Mouse (Mus musculus): ENCODE measurements around the gene Carmil2. TPM values are rescaled to one million over a fixed set of nuclear protein-coding genes. Genes with fewer than 3 reads are reported as not detected.

The Carmil2 gene
- total RNA-seq, 2 experiments from 2014 or later = 2.0 to 2.9 TPM

DNA sequence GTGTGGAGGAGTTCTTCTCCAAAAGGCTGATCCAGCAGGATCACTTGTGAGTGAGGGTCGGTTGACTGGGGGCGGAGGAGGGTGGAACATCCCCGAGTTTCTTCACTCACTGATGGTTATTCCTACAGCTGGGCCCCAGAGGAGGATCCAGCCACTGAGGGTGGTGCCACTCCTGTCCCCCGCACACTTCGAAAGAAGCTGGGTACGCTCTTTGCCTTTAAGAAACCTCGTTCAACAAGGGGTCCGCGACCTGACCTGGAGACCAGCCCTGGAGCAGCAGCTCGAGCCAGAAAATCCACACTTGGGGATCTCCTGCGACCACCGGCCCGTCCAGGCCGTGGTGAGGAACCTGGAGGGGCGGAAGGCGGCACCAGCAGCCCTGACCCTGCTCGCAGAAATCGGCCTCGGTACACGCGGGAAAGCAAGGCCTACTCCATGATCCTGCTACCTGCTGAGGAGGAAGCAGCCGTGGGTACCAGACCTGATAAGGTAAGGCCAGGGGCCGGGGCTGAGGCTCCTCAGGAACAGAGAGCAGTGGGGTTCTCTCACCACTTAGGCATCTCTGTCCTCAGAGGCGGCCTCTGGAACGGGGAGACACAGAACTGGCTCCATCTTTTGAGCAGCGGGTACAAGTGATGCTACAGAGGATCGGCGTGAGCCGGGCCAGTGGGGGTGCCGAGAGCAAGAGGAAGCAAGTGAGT lies 9.2 kb downstream of the Carmil2 start:
- DNase-seq (ENCODE audit: low spot score in 2 of 2) = no peak

DNA sequence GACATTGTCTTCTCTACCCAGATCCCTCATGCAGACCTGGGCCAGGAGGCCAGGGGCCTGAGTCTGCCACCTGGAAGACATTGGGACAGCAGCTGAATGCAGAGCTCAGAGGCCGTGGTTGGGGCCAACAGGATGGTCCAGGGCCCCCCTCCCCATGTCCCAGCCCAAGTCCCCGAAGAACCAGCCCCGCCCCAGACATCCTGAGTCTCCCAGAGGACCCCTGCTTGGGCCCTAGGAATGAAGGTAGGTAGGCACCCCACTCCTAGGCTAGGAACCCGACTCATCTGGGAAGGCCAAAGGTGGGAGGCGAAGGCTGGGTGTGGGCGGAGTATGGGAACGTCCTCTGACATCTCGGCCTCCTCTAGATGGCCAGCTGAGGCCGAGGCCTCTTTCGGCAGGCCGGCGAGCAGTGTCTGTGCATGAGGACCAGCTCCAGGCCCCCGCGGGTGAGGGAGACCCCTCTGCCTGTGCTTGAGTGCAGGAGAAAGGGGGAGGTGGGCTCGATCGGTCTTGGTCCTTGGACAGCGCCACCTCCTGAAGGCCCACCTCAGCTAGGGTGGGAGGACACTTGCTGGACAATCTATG lies 11.2 kb downstream of the Carmil2 start:
- DNase-seq (ENCODE audit: low spot score in 2 of 2) = no peak

GRCm38 (mm10) chr8:105698734-105699133 lies 12.7 kb downstream of the Carmil2 start:
- no peak for DNase-seq (ENCODE audit: low spot score in 2 of 2)

- no peak for DNase-seq (ENCODE audit: low spot score in 2 of 2)
These were observed 13.6 kb downstream of the Carmil2 start for GRCm38 (mm10) chr8:105699488-105700215.

GRCm38 (mm10) chr8:105700566-105700965 lies 14.5 kb downstream of the Carmil2 start:
- no peak for DNase-seq (ENCODE audit: low spot score in 2 of 2)

GRCm38 (mm10) chr8:105700966-105701824 lies 15.1 kb downstream of the Carmil2 start, which contains the start of the genes Acd and Pard6a:
Acd (minus strand) TSS chr8:105701102.
Pard6a (plus strand) TSS chr8:105701148.
- DNase-seq (ENCODE audit: low spot score in 2 of 2) = peak; percentile 98

- no peak for DNase-seq (ENCODE audit: low spot score in 2 of 2)
These were observed 15.9 kb downstream of the Carmil2 start for GRCm38 (mm10) chr8:105702001-105702401.

- no peak for DNase-seq (ENCODE audit: low spot score in 2 of 2)
These were observed 16.8 kb downstream of the Carmil2 start for GRCm38 (mm10) chr8:105702731-105703415.

DNA sequence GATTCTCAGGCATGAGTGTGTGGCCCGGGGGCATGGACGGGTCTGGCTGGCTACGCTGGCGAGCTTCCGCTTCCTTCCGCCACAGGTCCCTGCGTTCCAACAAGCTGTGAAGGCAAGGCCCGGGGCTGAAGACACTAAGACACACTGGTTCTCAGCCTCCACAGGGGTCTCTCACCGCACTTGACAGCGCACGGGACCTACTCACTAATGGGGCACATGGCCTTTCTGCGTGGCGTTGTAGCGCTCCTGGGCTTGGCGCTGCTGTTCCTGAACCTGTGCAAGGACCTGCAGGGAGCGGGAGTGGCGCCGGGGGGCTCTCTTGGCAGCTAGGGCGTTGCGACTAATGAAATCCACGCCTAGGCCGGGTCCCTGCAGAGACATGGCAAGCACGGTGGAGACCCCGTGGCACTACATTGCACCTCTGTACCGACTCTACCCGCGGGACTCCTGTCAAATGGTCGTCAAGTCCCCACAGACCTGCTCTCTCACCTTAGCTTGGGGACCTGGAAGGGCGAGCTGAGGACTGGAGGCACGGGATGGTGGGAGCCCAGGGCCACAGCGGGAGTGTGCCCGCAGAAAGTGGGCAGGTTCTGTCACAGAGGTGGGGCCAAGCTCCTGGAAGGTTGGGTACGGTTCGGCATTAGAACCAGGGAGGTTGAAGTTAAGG lies 18.2 kb downstream of the Carmil2 start:
- no peak for DNase-seq (ENCODE audit: low spot score in 2 of 2)

DNA sequence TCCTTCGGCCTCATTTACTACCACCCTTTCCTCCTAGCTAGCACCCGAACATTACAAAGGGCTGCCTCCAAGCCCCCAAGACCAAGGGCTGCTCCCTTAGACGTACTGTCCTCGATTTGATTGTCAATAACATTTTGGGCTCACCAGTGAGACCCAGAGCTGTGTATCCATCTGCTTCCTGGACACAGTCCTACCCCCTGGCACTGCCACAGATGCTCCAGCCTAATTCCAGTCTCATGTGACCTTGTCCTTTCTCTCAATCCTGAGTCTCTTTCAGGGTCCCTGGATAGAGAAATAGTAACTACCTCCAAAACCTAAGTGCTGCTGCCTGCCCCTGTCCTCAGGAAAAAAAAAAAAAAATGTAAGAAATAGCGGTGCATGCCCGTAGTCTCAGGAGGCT lies 18.9 kb downstream of the Carmil2 start:
- DNase-seq (ENCODE audit: low spot score in 2 of 2) = no peak

GRCm38 (mm10) chr8:105706426-105706825 lies 20.4 kb downstream of the Carmil2 start:
- DNase-seq (ENCODE audit: low spot score in 2 of 2) = no peak

- DNase-seq (ENCODE audit: low spot score in 2 of 2) = peak; percentile 69 to 75
These were observed 21.7 kb downstream of the Carmil2 start, which contains the start of the genes 4933405L10Rik and Enkd1 for GRCm38 (mm10) chr8:105707498-105708403. 4933405L10Rik (plus strand) TSS chr8:105707655. Enkd1 (minus strand) TSS chr8:105708210.

DNA sequence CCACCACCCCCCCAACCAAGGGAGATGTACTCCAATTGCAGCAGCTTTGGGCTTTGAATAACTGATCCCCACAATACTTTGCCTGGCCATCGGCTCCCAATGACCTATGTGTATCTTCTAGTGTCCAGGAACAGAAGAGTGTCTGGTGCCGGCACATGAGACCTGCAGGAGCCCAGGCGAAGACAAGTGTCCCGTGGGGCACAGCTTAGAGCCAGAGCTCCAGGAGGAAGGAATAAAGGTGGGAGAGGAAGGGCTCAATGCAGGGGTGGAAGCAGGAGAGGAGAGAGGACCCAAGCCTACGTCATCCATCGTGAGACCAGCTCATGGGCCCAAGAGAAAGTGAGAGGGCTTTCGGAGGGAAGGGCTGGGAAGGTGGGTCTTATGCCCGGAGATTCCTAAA lies 22.6 kb downstream of the Carmil2 start:
- no peak for DNase-seq (ENCODE audit: low spot score in 2 of 2)

DNA sequence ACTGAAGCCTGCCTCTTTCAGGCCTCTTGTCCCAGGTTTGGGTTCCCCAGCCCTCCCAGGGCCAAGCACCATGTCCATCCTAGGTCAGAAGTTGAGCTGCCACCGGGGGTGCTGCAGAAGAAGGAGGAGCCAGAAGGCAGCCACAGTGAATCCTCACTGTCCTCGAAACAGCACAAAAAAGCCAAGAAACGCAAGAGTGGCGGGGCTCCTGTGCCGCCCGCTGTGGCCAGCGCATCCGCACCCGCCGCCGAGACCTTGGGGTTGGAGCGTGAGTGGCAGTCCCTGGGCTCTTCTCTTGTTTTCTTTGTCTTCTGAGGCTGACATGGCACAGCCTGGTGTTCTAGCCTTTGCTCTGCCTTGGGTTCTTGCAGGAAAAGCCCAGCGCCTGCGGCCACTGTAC lies 23.2 kb downstream of the Carmil2 start:
- no peak for DNase-seq (ENCODE audit: low spot score in 2 of 2)

DNA sequence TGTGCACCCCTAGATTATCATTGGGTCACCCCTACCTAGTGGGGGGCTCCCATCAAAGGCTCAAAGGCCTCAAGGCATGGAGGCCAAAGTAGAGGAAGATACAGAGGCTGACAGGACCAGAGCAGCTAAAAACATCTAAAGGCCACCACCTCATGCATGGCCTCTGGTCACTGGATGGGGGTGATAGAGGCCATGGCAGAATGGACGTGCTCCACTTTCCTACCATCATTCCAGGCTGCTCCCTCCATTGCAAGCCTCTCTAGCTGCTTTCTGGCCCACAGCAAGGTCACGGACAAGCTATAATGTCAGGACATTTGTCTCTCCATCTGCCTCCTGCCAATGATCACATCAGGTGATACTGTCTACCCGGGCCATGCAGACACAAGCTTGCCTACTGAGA lies 26.2 kb downstream of the Carmil2 start:
- DNase-seq (ENCODE audit: low spot score in 2 of 2) = no peak

DNA sequence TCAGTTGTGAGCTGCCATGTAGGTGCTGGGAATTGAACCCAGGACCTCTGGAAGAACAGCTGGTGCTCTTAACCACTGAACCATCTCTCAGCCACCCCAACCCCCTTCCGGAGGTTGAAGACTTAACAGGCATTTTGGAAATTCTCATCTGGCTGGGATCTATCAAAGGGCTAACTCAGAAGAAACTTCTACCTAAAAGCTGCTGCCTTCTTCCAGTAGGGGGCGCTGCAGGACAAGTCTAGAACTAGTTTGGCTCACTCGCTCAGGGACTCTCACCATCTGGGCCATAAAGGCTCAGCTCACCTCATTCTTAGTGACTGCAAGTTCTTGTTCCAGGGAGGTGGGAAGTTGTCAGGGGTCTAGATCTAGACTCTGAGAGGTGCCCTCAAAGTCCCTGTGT lies 28.1 kb downstream of the Carmil2 start:
- DNase-seq (ENCODE audit: low spot score in 2 of 2) = peak; percentile 90 to 92

GRCm38 (mm10) chr8:105715042-105715441 lies 29.0 kb downstream of the Carmil2 start:
- no peak for DNase-seq (ENCODE audit: low spot score in 2 of 2)

GRCm38 (mm10) chr8:105716302-105716945 lies 30.4 kb downstream of the Carmil2 start:
- DNase-seq (ENCODE audit: low spot score in 2 of 2) = no peak

All from adrenal gland, adult 18-20 months (tissue).